Mouse (Mus musculus) heart, embryonic 15.5 days (tissue): ENCODE data around the gene Zar1l. TPM values are rescaled to one million over a fixed set of nuclear protein-coding genes. Genes with fewer than 3 reads are reported as not detected.

Source experiments
- ATAC-seq: fragments of 200-750 bp; cut with Nextera tagmentation; replicated peaks from 2 replicates; pipeline ENCODE4 v1.8.0; 2017; ENCODE audit warnings: low read depth, moderate TSS enrichment; ENCODE audit not compliant: insufficient number of reproducible peaks, insufficient read depth, low FRiP score
- H3K27ac ChIP-seq: fragments of 300-500 bp; sonication (generic); 2 replicates; pipeline ENCODE4 v1.5.1; 2015; ENCODE audit warnings: mild to moderate bottlenecking, inconsistent platforms
- H3K27me3 ChIP-seq: fragments of 300-500 bp; sonication (generic); 2 replicates; pipeline ENCODE4 v1.6.1; 2015; ENCODE audit warnings: inconsistent platforms
- H3K36me3 ChIP-seq: fragments of 300-500 bp; sonication (generic); 2 replicates; pipeline ENCODE4 v1.6.1; 2015; ENCODE audit warnings: mild to moderate bottlenecking, inconsistent platforms
- H3K4me1 ChIP-seq: fragments of 300-500 bp; sonication (generic); replicated peaks from 2 replicates; pipeline ENCODE4 v1.6.1; 2015; ENCODE audit warnings: inconsistent platforms
- H3K4me2 ChIP-seq: fragments of 300-500 bp; sonication (generic); 2 replicates; pipeline ENCODE4 v1.6.1; 2015; ENCODE audit warnings: inconsistent platforms, mild to moderate bottlenecking, moderate library complexity
- H3K4me3 ChIP-seq: fragments of 300-500 bp; sonication (generic); 2 replicates; pipeline ENCODE4 v1.5.1; 2015; ENCODE audit warnings: mild to moderate bottlenecking, inconsistent platforms
- H3K9ac ChIP-seq: fragments of 300-500 bp; sonication (generic); 2 replicates; pipeline ENCODE4 v1.6.1; 2015; ENCODE audit warnings: mild to moderate bottlenecking, inconsistent platforms
- H3K9me3 ChIP-seq: fragments of 300-500 bp; sonication (generic); replicated peaks from 2 replicates; pipeline ENCODE4 v1.6.1; 2016; ENCODE audit warnings: inconsistent platforms
- WGBS: fragments of 180-500 bp; shearing (Covaris S2); methylation state at CpG from one replicate; pipeline ENCODE4 v1.1.7; 2015; ENCODE audit warnings: mixed read lengths; 5-methylcytosine and 5-hydroxymethylcytosine counted together
- polyA plus RNA-seq: library from polyadenylated mRNA; unstranded; fragments of >200 nt; fragmentation: Nextera tagmentation; extraction: Ambion mirVana; gene quantifications from 2 replicates; pipeline ENCODE4 v1.2.1, GENCODE M21; 2015

Zar1l gene
- polyA plus RNA-seq, 1 experiment from 2014 or later: not detected

DNA sequence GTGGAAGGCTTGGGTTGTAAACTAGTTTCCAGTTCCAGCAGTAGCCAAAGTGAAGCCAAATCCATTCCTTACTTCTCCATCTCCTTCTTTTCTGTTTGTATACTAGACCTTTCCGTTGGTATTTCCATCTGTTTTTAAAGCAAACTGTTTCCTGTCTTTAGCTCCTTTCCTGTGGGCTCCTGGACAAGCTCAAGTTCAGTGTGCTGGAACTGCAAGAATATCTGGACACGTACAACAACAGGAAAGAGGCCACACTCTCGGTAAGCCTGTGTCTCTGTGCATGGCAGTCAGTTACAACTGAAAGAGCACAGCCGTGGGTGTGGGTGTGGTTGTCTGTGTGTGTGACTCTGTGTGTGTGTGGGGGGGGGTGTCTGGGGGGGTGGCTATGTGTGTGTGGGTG lies 39.4 kb downstream of the Zar1l start:
- H3K36me3 ChIP-seq: peaks cover 46% of the 10 kb centered on the region
- no peak overlapping the region for H3K9ac ChIP-seq
- ATAC-seq: peak; percentile 66
- H3K27ac ChIP-seq: peak overlapping the region; percentile 47
- 52% methylated on average over 4 of the region's 4 CpGs for WGBS
- no peak overlapping the region for H3K4me2 ChIP-seq
- H3K4me3 ChIP-seq: no peak overlapping the region
- H3K27me3 ChIP-seq: no peaks in the 10 kb centered on the region
- H3K9me3 ChIP-seq: no peaks in the 10 kb centered on the region
- H3K4me1 ChIP-seq: no peaks in the 10 kb centered on the region

- WGBS: 69% methylated on average over 4 of the region's 4 CpGs
- ATAC-seq: no peak
- H3K36me3 ChIP-seq: peaks cover 48% of the 10 kb centered on the region
- no peak overlapping the region for H3K27ac ChIP-seq
- H3K4me1 ChIP-seq: no peaks in the 10 kb centered on the region
- H3K27me3 ChIP-seq: no peaks in the 10 kb centered on the region
- no peak overlapping the region for H3K9ac ChIP-seq
- no peak overlapping the region for H3K4me2 ChIP-seq
- no peaks in the 10 kb centered on the region for H3K9me3 ChIP-seq
- no peak overlapping the region for H3K4me3 ChIP-seq
These were observed 40.6 kb downstream of the Zar1l start for GRCm38 (mm10) chr5:150477364-150477763.

GRCm38 (mm10) chr5:150468431-150468830 lies 49.5 kb downstream of the Zar1l start:
- Histone ChIP-seq H3K4me3 (no peak overlapping the region), H3K27ac (peak overlapping the region; percentile 44), H3K4me1 (peaks cover 15% of the 10 kb centered on the region), H3K9ac (no peak overlapping the region), H3K36me3 (peaks cover 38% of the 10 kb centered on the region), H3K9me3 (no peaks in the 10 kb centered on the region), H3K27me3 (no peaks in the 10 kb centered on the region), H3K4me2 (no peak overlapping the region)
- WGBS: 58% methylated on average over 6 of the region's 6 CpGs
- no peak; the same call in 1 of the 2 replicates for ATAC-seq

- peaks cover 15% of the 10 kb centered on the region; the same call in 1 of the 2 replicates for H3K36me3 ChIP-seq
- peak overlapping the region; percentile 80 for H3K27ac ChIP-seq
- ATAC-seq: peak; percentile 97
- no peak overlapping the region for H3K4me3 ChIP-seq
- no peak overlapping the region for H3K9ac ChIP-seq
- peak overlapping the region; percentile 39 for H3K4me2 ChIP-seq
- H3K4me1 ChIP-seq: peaks cover 15% of the 10 kb centered on the region
- no peaks in the 10 kb centered on the region for H3K27me3 ChIP-seq
- H3K9me3 ChIP-seq: no peaks in the 10 kb centered on the region
- WGBS: 18% methylated on average over 12 of the region's 12 CpGs
These were observed 51.8 kb downstream of the Zar1l start for GRCm38 (mm10) chr5:150466132-150466531.

- Histone ChIP-seq H3K27ac (peak overlapping the region; percentile 8; the same call in 1 of the 2 replicates), H3K9me3 (no peaks in the 10 kb centered on the region), H3K4me2 (no peak overlapping the region), H3K9ac (no peak overlapping the region), H3K4me1 (peaks cover 15% of the 10 kb centered on the region), H3K36me3 (peaks cover 8% of the 10 kb centered on the region), H3K4me3 (no peak overlapping the region), H3K27me3 (no peaks in the 10 kb centered on the region)
- 71% methylated on average over 6 of the region's 6 CpGs for WGBS
- ATAC-seq: no peak
These were observed 52.7 kb downstream of the Zar1l start for GRCm38 (mm10) chr5:150465218-150465617.

DNA sequence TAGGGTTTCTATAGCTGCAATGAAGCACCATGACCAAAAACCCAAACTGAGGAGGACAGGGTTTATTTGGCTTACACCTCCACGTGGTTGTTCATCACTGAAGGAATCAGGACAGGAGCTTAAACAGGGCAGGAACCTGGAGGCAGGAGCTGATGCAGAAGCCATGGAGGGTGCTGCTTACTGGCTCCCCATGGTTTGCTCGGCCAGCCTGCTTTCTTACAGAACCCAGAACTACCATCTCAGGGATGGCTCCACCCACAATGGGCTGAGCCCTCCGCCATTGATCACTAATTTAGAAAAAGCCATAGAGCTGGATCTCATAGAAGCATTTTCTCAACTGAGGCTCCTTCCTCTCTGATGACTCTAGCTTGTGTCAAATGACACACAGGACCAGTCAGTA lies 53.2 kb downstream of the Zar1l start:
- H3K36me3 ChIP-seq: peaks cover 10% of the 10 kb centered on the region
- H3K9me3 ChIP-seq: no peaks in the 10 kb centered on the region
- no peak overlapping the region for H3K4me2 ChIP-seq
- ATAC-seq: no peak
- H3K27me3 ChIP-seq: no peaks in the 10 kb centered on the region
- 68% methylated on average over 3 of the region's 3 CpGs for WGBS
- H3K27ac ChIP-seq: peak overlapping the region; percentile 8; the same call in 1 of the 2 replicates
- H3K4me1 ChIP-seq: peaks cover 13% of the 10 kb centered on the region
- no peak overlapping the region for H3K9ac ChIP-seq
- no peak overlapping the region for H3K4me3 ChIP-seq

- no peak overlapping the region for H3K27ac ChIP-seq
- H3K4me2 ChIP-seq: no peak overlapping the region
- ATAC-seq: no peak
- 0 out of 2 replicates have a peak, but pooled peaks cover 5% of the 10 kb centered on the region for H3K4me1 ChIP-seq
- H3K27me3 ChIP-seq: no peaks in the 10 kb centered on the region
- no peaks in the 10 kb centered on the region for H3K9me3 ChIP-seq
- no peak overlapping the region for H3K9ac ChIP-seq
- H3K36me3 ChIP-seq: peaks cover 36% of the 10 kb centered on the region
- no peak overlapping the region for H3K4me3 ChIP-seq
- 84% methylated on average over 4 of the region's 4 CpGs for WGBS
These were observed 58.2 kb downstream of the Zar1l start for GRCm38 (mm10) chr5:150459801-150460200.

GRCm38 (mm10) chr5:150457904-150458739 lies 59.8 kb downstream of the Zar1l start:
- ATAC-seq: no peak
- H3K9ac ChIP-seq: no peak overlapping the region
- 0 out of 2 replicates have a peak, but pooled peaks cover 5% of the 10 kb centered on the region for H3K4me1 ChIP-seq
- H3K36me3 ChIP-seq: peaks cover 52% of the 10 kb centered on the region
- no peak overlapping the region for H3K4me3 ChIP-seq
- no peaks in the 10 kb centered on the region; the same call in 1 of the 2 replicates for H3K9me3 ChIP-seq
- H3K27me3 ChIP-seq: no peaks in the 10 kb centered on the region
- no peak overlapping the region; the same call in 1 of the 2 replicates for H3K4me2 ChIP-seq
- WGBS: 58% methylated on average over 17 of the region's 17 CpGs
- peak overlapping the region; percentile 57 for H3K27ac ChIP-seq

GRCm38 (mm10) chr5:150457165-150457903 lies 60.6 kb downstream of the Zar1l start:
- Histone ChIP-seq H3K4me2 (no peak overlapping the region; the same call in 1 of the 2 replicates), H3K9me3 (no peaks in the 10 kb centered on the region; the same call in 1 of the 2 replicates), H3K27ac (peak overlapping the region; percentile 57), H3K4me1 (0 out of 2 replicates have a peak, but pooled peaks cover 5% of the 10 kb centered on the region), H3K27me3 (no peaks in the 10 kb centered on the region), H3K36me3 (peaks cover 60% of the 10 kb centered on the region), H3K4me3 (no peak overlapping the region), H3K9ac (no peak overlapping the region)
- ATAC-seq: no peak
- WGBS: 65% methylated on average over 17 of the region's 17 CpGs
